Mouse (Mus musculus): ENCODE measurements at regions not wholly inside any gene's neighbourhood (a gene's known extent, or its start where the extent isn't known, plus 50 kb on each side); places are given as distances from the start of the nearest gene placed in this dataset.

- ATAC-seq (replicated peaks; ENCODE audit: low FRiP score, poor library complexity, severe bottlenecking), result no peak
Measured at GRCm38 (mm10) chr1:155041592-155041991, 57.8 kb downstream of the Ier5 start.

GRCm38 (mm10) chr1:155040939-155041371, 58.5 kb downstream of the Ier5 start:
- no peak for ATAC-seq (replicated peaks; ENCODE audit: low FRiP score, poor library complexity, severe bottlenecking)

DNA sequence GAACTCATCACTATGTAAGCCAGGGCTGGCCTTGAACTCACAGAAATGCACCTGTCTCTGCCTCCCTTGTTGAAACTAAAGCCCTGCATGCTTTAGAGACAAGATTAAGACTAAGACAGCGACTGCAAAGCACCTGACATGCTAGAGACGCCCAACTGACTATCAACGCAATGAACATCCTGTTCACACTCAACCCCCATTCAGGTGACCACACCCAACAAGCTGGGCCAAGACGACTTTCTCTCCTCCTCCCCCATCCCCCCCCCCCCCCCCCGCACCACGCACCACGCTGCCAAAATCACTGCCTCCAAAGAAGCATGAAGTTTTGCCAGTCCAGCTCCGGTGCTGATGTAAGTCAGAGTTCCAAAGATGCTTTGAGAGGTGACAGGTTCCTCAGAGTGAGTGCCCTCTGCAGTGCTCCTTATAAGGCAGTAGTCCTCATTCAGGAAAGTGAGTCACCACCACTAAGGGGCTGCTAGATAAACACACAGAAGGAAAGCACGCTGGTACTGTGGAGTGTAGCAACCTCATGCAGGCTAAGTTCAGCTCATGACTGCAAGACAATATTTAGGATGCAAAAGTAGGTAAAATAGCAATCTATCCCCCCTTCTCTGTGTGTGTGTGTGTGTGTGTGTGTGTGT, 59.2 kb downstream of the Ier5 start:
- ATAC-seq (replicated peaks; ENCODE audit: low FRiP score, poor library complexity, severe bottlenecking), result 0 out of 2 replicates have a peak, but pooled peaks have one; percentile 23

DNA sequence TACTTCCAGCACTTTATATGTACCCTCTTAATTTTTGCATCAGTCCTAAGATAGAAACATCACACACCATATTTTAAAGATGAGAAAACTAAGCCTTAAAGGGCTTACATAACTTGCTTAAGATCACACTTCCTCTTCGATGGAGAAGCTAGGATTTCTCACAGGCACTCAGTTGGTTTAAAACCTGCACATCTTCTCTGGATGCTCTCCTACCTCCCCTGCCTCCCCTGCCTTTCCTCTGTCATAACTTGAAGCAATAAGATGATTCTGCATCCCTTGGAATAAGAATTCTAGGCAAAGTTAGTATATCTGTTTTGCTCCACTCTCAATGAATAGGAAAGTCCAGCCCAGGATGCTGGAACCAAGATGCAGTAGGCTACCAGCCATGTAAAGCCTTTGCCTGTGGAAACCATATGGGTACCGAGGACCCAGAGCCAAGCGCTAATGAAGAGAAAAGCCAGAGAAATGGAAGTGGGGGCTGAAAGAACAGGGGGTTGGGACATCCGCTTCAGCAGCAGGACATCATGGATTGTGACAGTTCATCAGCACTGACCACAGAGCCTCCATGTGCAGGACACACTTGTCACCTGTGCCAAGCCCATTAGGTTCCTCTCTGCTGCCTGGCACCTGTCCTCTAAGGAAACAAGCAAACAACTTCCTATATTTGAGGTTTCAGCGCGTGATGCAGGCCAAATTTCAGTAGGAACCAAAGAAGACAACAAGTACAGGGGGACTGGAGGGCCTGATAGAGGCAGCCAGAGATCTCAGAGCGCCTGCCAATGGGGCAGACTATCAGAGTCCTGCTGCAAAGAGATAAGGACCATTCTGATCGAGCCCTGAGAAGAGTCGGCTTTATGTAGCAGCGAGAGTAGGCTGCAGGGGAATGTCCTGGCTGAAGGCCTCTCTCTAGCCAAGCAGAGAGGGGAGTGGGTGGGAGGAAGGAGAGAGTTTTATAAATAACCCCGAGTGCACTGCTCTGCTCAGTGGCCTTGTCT, 60.5 kb downstream of the Ier5 start:
- peak; percentile 94 for ATAC-seq (replicated peaks; ENCODE audit: low FRiP score, poor library complexity, severe bottlenecking)

- no peak for ATAC-seq (replicated peaks; ENCODE audit: low FRiP score, poor library complexity, severe bottlenecking)
Measured at GRCm38 (mm10) chr1:155037479-155037878, 62.0 kb downstream of the Ier5 start.

DNA sequence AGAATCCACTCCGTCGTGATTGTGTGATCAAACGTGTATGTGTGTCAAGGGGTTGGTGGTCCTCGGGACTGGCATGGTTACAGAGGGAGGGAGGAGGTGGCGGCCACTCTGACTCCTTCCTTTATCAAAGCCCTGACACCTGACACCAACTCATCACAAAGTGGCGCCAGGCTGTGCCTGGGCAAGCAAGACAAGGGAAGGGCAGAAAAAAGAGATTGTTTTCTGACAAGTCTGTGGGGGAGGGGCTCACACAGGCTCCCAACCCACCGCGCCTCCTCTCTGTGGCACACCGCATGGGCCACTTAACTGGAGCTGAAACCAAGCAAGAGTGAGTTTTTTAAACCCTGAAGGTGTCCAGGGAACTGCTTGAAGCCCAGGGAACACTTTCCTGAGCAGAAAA, 68.5 kb downstream of the Ier5 start:
- peak; percentile 47; the same call in 1 of the 2 replicates for ATAC-seq (replicated peaks; ENCODE audit: low FRiP score, poor library complexity, severe bottlenecking)

DNA sequence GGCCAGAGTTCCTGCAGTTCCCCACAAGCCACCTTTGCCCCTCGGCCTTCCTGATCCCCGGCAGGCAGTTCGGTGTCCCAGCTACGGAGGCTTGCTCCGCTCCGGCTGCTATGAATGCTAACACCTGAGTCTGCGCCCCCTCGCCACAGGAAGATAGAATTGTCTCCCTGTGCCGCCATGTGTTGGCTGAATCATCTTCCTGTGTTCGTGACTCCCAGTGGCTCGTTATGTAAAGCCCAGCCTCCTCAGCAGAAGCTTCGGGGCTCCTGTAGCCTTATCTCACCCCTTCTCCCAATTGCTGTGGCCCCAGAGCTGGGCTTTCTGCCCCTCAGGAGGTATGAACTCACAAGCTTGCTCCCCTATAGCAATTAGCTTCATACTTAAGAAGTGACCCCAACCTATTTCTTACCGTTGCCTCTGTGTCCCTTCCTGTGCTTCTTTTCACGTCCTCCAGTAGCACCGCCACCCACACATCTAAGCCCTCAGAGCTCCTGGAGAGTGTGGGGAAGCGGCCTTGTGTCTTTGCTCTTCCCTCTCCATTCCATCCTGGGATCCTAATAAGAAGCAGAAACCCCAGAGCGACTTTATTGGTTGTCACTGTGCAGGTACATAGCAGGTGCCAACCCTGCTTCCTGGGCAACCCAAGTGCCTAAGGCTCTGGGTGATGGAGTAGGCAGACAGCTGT, 70.1 kb downstream of the Ier5 start:
- ATAC-seq (replicated peaks; ENCODE audit: low FRiP score, poor library complexity, severe bottlenecking), result no peak

DNA sequence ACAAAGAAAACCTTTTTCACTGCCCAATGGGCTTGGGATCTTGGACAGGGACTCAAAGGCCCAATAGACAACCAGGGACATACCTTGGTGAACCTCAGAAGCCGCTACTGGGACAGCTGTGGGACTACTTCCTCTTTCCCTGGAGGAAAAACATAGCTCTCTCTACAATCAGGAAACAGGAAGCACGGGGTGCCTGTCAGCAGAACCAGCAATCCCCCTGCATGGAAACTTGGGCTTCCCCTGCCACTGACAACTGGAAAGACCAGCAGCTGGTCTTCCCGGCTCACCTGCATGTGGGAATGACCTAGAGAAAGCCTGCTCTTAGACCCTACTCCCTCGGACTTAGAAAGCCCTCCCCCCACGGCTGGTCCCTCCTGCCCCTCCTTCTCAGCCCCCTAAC, 70.7 kb downstream of the Ier5 start:
- ATAC-seq (replicated peaks; ENCODE audit: low FRiP score, poor library complexity, severe bottlenecking), result no peak

GRCm38 (mm10) chr1:155028147-155028546, 71.3 kb downstream of the Ier5 start:
- no peak for ATAC-seq (replicated peaks; ENCODE audit: low FRiP score, poor library complexity, severe bottlenecking)

- peak; percentile 53 for ATAC-seq (replicated peaks; ENCODE audit: low FRiP score, poor library complexity, severe bottlenecking)
Measured at GRCm38 (mm10) chr1:155027583-155027982, 71.9 kb downstream of the Ier5 start.

GRCm38 (mm10) chr1:155025862-155026478, 73.5 kb downstream of the Ier5 start:
- peak; percentile 56; the same call in 1 of the 2 replicates for ATAC-seq (replicated peaks; ENCODE audit: low FRiP score, poor library complexity, severe bottlenecking)

GRCm38 (mm10) chr1:155023324-155023723, 76.1 kb downstream of the Ier5 start:
- ATAC-seq (replicated peaks; ENCODE audit: low FRiP score, poor library complexity, severe bottlenecking), result no peak

- no peak for ATAC-seq (replicated peaks; ENCODE audit: low FRiP score, poor library complexity, severe bottlenecking)
Measured at GRCm38 (mm10) chr1:155015669-155016068, 83.8 kb downstream of the Ier5 start.

DNA sequence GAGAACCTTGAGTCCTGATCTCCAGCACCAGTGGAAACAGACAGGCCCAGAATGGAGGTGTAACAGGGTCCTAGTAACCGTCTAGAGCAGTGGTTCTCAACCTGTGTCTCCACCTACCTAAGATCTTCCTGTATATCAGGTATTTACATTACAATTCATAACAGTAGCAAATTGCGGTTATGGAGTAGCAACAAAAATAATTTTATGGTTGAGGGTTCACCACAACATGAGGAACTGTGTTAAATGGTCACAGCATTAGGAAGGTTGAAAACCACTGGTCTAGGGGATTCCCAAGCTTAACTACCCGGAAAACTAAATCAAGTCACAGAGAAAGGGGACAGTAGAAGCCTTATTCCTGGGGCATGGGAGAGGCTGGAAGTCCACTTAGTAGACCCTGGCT, 84.5 kb downstream of the Ier5 start:
- ATAC-seq (replicated peaks; ENCODE audit: low FRiP score, poor library complexity, severe bottlenecking), result no peak

- no peak for ATAC-seq (replicated peaks; ENCODE audit: low FRiP score, poor library complexity, severe bottlenecking)
Measured at GRCm38 (mm10) chr1:155013784-155014183, 85.7 kb downstream of the Ier5 start.

- ATAC-seq (replicated peaks; ENCODE audit: low FRiP score, poor library complexity, severe bottlenecking), result no peak
Measured at GRCm38 (mm10) chr1:155013361-155013760, 86.1 kb downstream of the Ier5 start.

DNA sequence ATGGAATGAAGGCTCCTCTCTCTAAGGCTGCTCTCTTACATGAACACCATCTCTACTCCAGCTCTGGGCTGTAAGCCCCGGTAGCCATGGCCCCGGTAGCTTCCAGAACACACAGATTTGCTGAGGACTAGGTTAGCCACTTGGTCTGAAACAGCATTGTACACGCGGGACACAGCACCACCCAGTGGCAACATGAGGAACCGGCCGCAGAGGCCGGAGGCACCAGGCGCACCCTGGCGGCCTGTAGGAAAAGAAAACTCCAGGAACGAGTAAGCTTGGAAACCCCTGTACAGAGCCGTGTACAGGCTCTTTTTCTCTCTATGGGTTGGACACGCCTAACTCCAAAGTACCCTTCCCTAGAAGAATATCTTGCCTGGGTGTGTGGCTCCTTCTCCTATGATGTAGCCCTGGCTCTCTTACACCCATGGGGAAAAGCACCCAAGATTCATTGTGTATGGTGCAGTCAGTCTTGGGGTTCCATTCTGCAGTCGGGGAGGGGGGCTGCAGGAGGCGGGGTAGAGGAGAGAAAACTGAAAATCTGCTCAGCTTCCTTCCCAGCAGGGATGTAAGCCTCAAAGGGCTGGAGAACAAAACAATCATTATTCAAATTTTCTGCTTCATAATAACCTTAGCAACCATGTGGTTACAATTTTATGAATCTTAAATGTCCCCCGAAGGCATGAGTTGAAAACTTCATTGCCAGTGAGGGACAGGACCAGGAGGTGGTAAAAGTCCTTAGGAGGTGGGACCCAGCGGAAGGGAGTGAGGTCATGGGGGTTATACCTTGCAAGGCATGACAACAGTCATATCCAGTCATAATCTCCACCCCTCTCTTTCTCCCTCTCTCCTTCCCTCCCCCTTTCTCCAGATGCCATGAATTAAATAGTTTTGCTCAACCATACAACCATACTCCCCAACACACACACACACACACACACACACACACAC, 92.6 kb downstream of the Ier5 start:
- peak; percentile 83 for ATAC-seq (replicated peaks; ENCODE audit: low FRiP score, poor library complexity, severe bottlenecking)

GRCm38 (mm10) chr1:155006099-155006498, 93.3 kb downstream of the Ier5 start:
- no peak for ATAC-seq (replicated peaks; ENCODE audit: low FRiP score, poor library complexity, severe bottlenecking)

DNA sequence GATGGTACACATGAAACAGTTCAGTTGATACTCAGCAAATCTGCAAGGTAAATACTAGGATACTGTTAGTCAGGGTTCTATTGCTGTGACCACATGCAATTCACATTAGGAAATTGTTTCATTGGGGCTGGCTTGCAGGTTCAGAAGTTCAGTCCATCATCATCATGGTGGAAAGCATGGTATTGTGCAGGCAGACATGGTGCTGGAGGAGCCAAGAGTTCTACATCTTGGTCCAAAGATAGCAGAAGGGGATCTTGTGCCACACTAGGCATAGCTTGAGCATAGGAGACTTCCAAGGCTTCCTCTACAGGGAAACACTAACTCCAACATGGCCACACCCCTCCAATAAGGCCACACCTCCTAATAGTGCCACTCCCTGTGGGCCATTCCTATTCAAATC, 99.1 kb downstream of the Ier5 start:
- no peak for ATAC-seq (replicated peaks; ENCODE audit: low FRiP score, poor library complexity, severe bottlenecking)

All from erythroid progenitor cell, adult 5-6 weeks (primary cell).